Comparison of ENCODE assay signal across 17 mouse cellular contexts in genomic region chr5:80402666-80403065, GRCm38 (mm10).
"Had no signal": no experiment of that assay in that cellular context is flagged by ENCODE, and none has a peak within 500 bp of the region (broad histone marks: within the 10 kb centered on the region; RNA-seq: fewer than 3 reads in every experiment).

No protein-coding gene starts in this region.

- H3K9ac ChIP-seq: liver, embryonic 14.5 days; lung, embryonic 14.5 days; midbrain, embryonic 12.5 days; neural tube, embryonic 13.5 days; neural tube, embryonic 15.5 days had no signal

- H3K4me1 ChIP-seq: midbrain, embryonic 10.5 days; midbrain, embryonic 12.5 days; neural tube, embryonic 13.5 days; neural tube, embryonic 15.5 days had no signal

- DNase-seq: lung, adult 18-20 months; lung, embryonic 14.5 days; lung, postnatal 10 days; lung, postnatal 4 days; right cerebral cortex, adult 18-20 months; right cerebral cortex, postnatal 25 days; right cerebral cortex, postnatal 4 days; spleen, adult 18-20 months; thymus, adult 18-20 months; thymus, postnatal 14 days; thymus, postnatal 36 days had no signal

- H3K27ac ChIP-seq: liver, embryonic 14.5 days; midbrain, embryonic 10.5 days; midbrain, embryonic 12.5 days; neural tube, embryonic 13.5 days; neural tube, embryonic 15.5 days had no signal

- H3K4me3 ChIP-seq: midbrain, embryonic 10.5 days; midbrain, embryonic 12.5 days; myocyte; neural tube, embryonic 13.5 days; neural tube, embryonic 15.5 days had no signal

- H3K27me3 ChIP-seq: midbrain, embryonic 12.5 days; neural tube, embryonic 13.5 days; neural tube, embryonic 15.5 days had no signal

- H3K9me3 ChIP-seq: midbrain, embryonic 10.5 days; midbrain, embryonic 12.5 days; neural tube, embryonic 13.5 days; neural tube, embryonic 15.5 days had no signal

- H3K36me3 ChIP-seq: midbrain, embryonic 10.5 days; midbrain, embryonic 12.5 days; neural tube, embryonic 13.5 days; neural tube, embryonic 15.5 days had no signal

- H3K4me2 ChIP-seq: lung, embryonic 14.5 days; midbrain, embryonic 12.5 days; neural tube, embryonic 13.5 days; neural tube, embryonic 15.5 days had no signal
